Mouse (Mus musculus): Measurements from ENCODE around the gene Gm2016.
"Not testable (repeated sequence)": the region's sequence is repeated elsewhere in the genome, so short reads cannot be mapped to it uniquely, and the experiment has no call there.

GRCm38 (mm10) chr12:87895070-87895469 lies 21.2 kb downstream of the Gm2016 start, which contains the start of gene Gm2022:
- not testable (repeated sequence) for TF ChIP-seq CTCF, POLR2A (IDR thresholded peaks at IDR 0.05; ENCODE audit: insufficient read depth, low read depth, low read length)

All from olfactory bulb, adult 2 months (tissue).